Mouse (Mus musculus) C2C12 (cell line): ENCODE results near the gene Hsp90ab1.

Experiments used
- CTCF ChIP-seq: IDR thresholded peaks from one replicate; pipeline ENCODE4 v1.5.1; 2011; ENCODE audit not compliant: control insufficient read depth, insufficient read depth, insufficient read length
- MAX ChIP-seq: IDR thresholded peaks from one replicate; pipeline ENCODE4 v1.6.1; 2011; ENCODE audit warnings: mild to moderate bottlenecking, control low read depth
- MYOD1 ChIP-seq: IDR thresholded peaks from one replicate; pipeline ENCODE4 v1.6.1; 2011; ENCODE audit warnings: low read depth; ENCODE audit not compliant: control insufficient read depth, insufficient read length

- TF ChIP-seq CTCF, result no peak
- TF ChIP-seq MAX, result no peak
- TF ChIP-seq MYOD1, result no peak
These were observed 5.2 kb upstream of the Hsp90ab1 start for GRCm38 (mm10) chr17:45578242-45578641.
